Mouse (Mus musculus) CH12.LX (cell line): ENCODE data around the gene Hoxd11. TPM values are rescaled to one million over a fixed set of nuclear protein-coding genes. Genes with fewer than 3 reads are reported as not detected.

Experiments used
- DNase-seq: peaks from one replicate; pipeline ENCODE4 v3.0.0-alpha.2; 2013; ENCODE audit errors: extremely low read depth
- H3K27ac ChIP-seq: 2 replicates; pipeline ENCODE4 v1.5.1; 2012; ENCODE audit warnings: low read depth, mild to moderate bottlenecking, control low read depth, moderate library complexity; ENCODE audit not compliant: insufficient read depth
- H3K27me3 ChIP-seq: replicated peaks from 2 replicates; pipeline ENCODE3; 2012; ENCODE audit warnings: inconsistent platforms
- H3K36me3 ChIP-seq, 2 experiments: replicated peaks in 1 of 2; 2 replicates each; pipeline versions ENCODE3 to v1.6.1; 2012; ENCODE audit warnings: inconsistent platforms in 1 of 2, low read length in 1 of 2, mild to moderate bottlenecking in 1 of 2, mixed read lengths in 1 of 2, moderate library complexity in 1 of 2; ENCODE audit not compliant: control insufficient read depth in 1 of 2, insufficient read depth in 1 of 2
- H3K4me1 ChIP-seq, 2 experiments: 2 replicates each; pipeline ENCODE4 v1.6.1; 2012; ENCODE audit warnings: inconsistent platforms in 1 of 2, moderate library complexity in 1 of 2; ENCODE audit not compliant: insufficient read depth in 2 of 2, control insufficient read depth in 1 of 2
- H3K4me2 ChIP-seq: 2 replicates; pipeline ENCODE4 v1.6.1; 2012; ENCODE audit warnings: low read depth, mild to moderate bottlenecking, control low read depth; ENCODE audit not compliant: poor library complexity, insufficient read depth, severe bottlenecking
- H3K4me3 ChIP-seq, 3 experiments: fragments of 150-350 bp in 1 of 3; sonication (generic) in 1 of 3; replicated peaks in 1 of 3; 2 replicates each; pipeline versions ENCODE3 to v1.5.1; 2011 to 2012; ENCODE audit warnings: low read depth in 2 of 3, low read length in 2 of 3, mild to moderate bottlenecking in 2 of 3, moderate library complexity in 2 of 3, control low read depth in 1 of 3, improper control_type of control experiment in 1 of 3, inconsistent platforms in 1 of 3, mixed read lengths in 1 of 3; ENCODE audit not compliant: poor library complexity in 1 of 3
- H3K79me2 ChIP-seq: replicated peaks from 2 replicates; pipeline ENCODE4 v1.6.1; 2012; ENCODE audit warnings: mild to moderate bottlenecking, moderate library complexity; ENCODE audit not compliant: control insufficient read depth, poor library complexity, insufficient read depth, severe bottlenecking; ENCODE audit errors: extremely low read depth
- H3K9ac ChIP-seq: 2 replicates; pipeline ENCODE4 v1.6.1; 2012; ENCODE audit warnings: low read depth, mild to moderate bottlenecking, control low read depth, moderate library complexity; ENCODE audit not compliant: insufficient read depth
- H3K9me3 ChIP-seq: replicated peaks from 2 replicates; pipeline ENCODE3; 2012; ENCODE audit warnings: low read length, inconsistent platforms, mixed read lengths
- CHD1 ChIP-seq: IDR thresholded peaks from 2 replicates; pipeline ENCODE4 v1.6.1; 2012; ENCODE audit warnings: low read depth, low read length, improper control_type of control experiment, inconsistent platforms
- CHD2 ChIP-seq: IDR thresholded peaks from 2 replicates; pipeline ENCODE4 v1.6.1; 2011; ENCODE audit warnings: low read length, improper control_type of control experiment
- CTCF ChIP-seq, 2 experiments: IDR thresholded peaks in 1 of 2; conservative IDR thresholded peaks in 1 of 2; 2 replicates each; pipeline ENCODE4 v1.5.1; 2011 to 2012; ENCODE audit warnings: low read depth in 2 of 2, low read length in 2 of 2, improper control_type of control experiment in 1 of 2, inconsistent platforms in 1 of 2, mild to moderate bottlenecking in 1 of 2, moderate library complexity in 1 of 2
- E2F4 ChIP-seq: IDR thresholded peaks from 2 replicates; pipeline ENCODE4 v1.6.1; 2011; ENCODE audit warnings: low read depth, low read length, improper control_type of control experiment; ENCODE audit not compliant: insufficient replicate concordance
- JUND ChIP-seq: conservative IDR thresholded peaks from 2 replicates; pipeline ENCODE4 v1.6.1; 2011; ENCODE audit warnings: low read depth, low read length, improper control_type of control experiment
- MAZ ChIP-seq: IDR thresholded peaks from 2 replicates; pipeline ENCODE4 v1.6.1; 2012; ENCODE audit warnings: low read depth, mild to moderate bottlenecking, inconsistent platforms, low read length, improper control_type of control experiment, moderate library complexity
- MXI1 ChIP-seq: IDR thresholded peaks from 2 replicates; pipeline ENCODE4 v1.6.1; 2011; ENCODE audit warnings: mild to moderate bottlenecking, low read depth, low read length, improper control_type of control experiment
- NRF1 ChIP-seq: IDR thresholded peaks from 2 replicates; pipeline ENCODE4 v1.6.1; 2014; ENCODE audit warnings: low read depth, mild to moderate bottlenecking, inconsistent platforms, low read length, improper control_type of control experiment, moderate library complexity
- POLR2A ChIP-seq: IDR thresholded peaks from 2 replicates; pipeline ENCODE4 v1.6.1; 2011; ENCODE audit warnings: low read depth, mild to moderate bottlenecking, improper control_type of control experiment, low read length
- POLR2AphosphoS2 ChIP-seq: IDR thresholded peaks from 2 replicates; pipeline ENCODE4 v1.6.1; 2011; ENCODE audit warnings: low read depth, low read length, improper control_type of control experiment
- RAD21 ChIP-seq: IDR thresholded peaks from 2 replicates; pipeline ENCODE4 v1.6.1; 2011; ENCODE audit warnings: low read depth, mild to moderate bottlenecking, low read length, improper control_type of control experiment, moderate library complexity
- RCOR1 ChIP-seq: conservative IDR thresholded peaks from 2 replicates; pipeline ENCODE4 v1.6.1; 2012; ENCODE audit warnings: low read depth, mild to moderate bottlenecking, inconsistent platforms, low read length, improper control_type of control experiment
- TCF12 ChIP-seq: IDR thresholded peaks from 2 replicates; pipeline ENCODE4 v1.6.1; 2014; ENCODE audit warnings: low read depth, mild to moderate bottlenecking, inconsistent platforms, low read length, improper control_type of control experiment
- ZC3H11A ChIP-seq: IDR thresholded peaks from 2 replicates; pipeline ENCODE4 v1.6.1; 2012; ENCODE audit warnings: low read depth, mild to moderate bottlenecking, inconsistent platforms, low read length, improper control_type of control experiment
- ZKSCAN1 ChIP-seq: IDR thresholded peaks from 2 replicates; pipeline ENCODE4 v1.6.1; 2012; ENCODE audit warnings: low read depth, inconsistent platforms, low read length, improper control_type of control experiment, borderline replicate concordance
- ZMIZ1 ChIP-seq: IDR thresholded peaks from 2 replicates; pipeline ENCODE4 v1.6.1; 2012; ENCODE audit warnings: low read depth, mild to moderate bottlenecking, inconsistent platforms, low read length, improper control_type of control experiment
- dilution Hi-C: fragments of 300-500 bp; cut with MboI; formaldehyde crosslinking; loops from 2 replicates; pipeline ENCODE4 v1.14.3; 2020; ENCODE audit warnings: low sequenced_read_pairs; ENCODE audit not compliant: extremely low pct_unique_long_range_greater_than_20kb, extremely low pct_ligation_motif_present
- in situ Hi-C: fragments of 300-500 bp; cut with MboI; formaldehyde crosslinking; loops from 3 replicates; pipeline ENCODE4 v1.14.3; 2019; ENCODE audit warnings: low sequenced_read_pairs, low pct_ligation_motif_present, low pct_unique_long_range_greater_than_20kb, mixed read lengths
- polyA plus RNA-seq: library from polyadenylated mRNA; unstranded; fragments of >175 nt; gene quantifications from 2 replicates; pipeline ENCODE4 v1.2.1, GENCODE M21; 2012; ENCODE audit warnings: low read depth; ENCODE audit not compliant: insufficient read length
- total RNA-seq, 2 experiments: library from RNA; depleted of rRNA; stranded (reverse); fragments of 300-350 nt in 1 of 2; fragments of >200 nt in 1 of 2; gene quantifications; 2 replicates each; pipeline ENCODE4 v1.2.3; 2012 to 2014

Gene Hoxd11
- total and polyA plus RNA-seq, 3 experiments = not detected

DNA sequence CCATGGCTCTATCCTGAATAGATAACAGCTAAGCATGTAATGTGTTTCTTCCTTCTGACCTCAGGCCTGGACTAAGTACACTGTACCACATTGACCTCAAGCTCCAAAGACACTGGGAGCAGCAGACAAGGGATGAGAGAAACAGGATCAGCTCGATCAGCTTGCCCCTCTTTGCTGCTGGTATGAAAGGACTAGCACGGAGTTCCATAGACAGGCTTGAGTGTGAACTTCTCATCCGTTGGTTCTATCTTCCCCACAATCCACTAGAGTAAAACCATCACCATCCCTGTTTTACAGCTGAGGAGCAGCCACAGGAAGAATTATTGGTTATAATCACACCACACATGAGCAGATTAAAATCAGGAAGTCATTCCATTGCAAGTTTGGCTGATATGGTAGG lies 33.7 kb upstream of the Hoxd11 start:
- no peaks in the 10 kb centered on the region for H3K27me3 ChIP-seq

GRCm38 (mm10) chr2:74647082-74647864 lies 32.1 kb upstream of the Hoxd11 start:
- Histone ChIP-seq H3K27ac (no peak overlapping the region), H3K36me3 (no peaks in the 10 kb centered on the region), H3K4me2 (no peak overlapping the region), H3K9ac (no peak overlapping the region), H3K9me3 (no peaks in the 10 kb centered on the region), H3K4me1 (peaks cover 0 to 6% of the 10 kb centered on the region in 2 experiments; a peak in 2 of 4 replicates), H3K79me2 (no peaks in the 10 kb centered on the region), H3K4me3 (no peak overlapping the region), H3K27me3 (no peaks in the 10 kb centered on the region)
- in situ Hi-C loops (no loop called here), dilution Hi-C loops (no loop called here)
- no peak for DNase-seq
- no peak for TF ChIP-seq MXI1
- TF ChIP-seq POLR2A = no peak
- no peak for TF ChIP-seq MAZ
- TF ChIP-seq ZC3H11A = no peak

More for the DNA sequence above, 33.7 kb upstream of the Hoxd11 start:
- no peak overlapping the region for H3K27ac ChIP-seq
- no peaks in the 10 kb centered on the region for H3K9me3 ChIP-seq
- no peaks in the 10 kb centered on the region for H3K36me3 ChIP-seq
- peaks cover 0 to 9% of the 10 kb centered on the region in 2 experiments; a peak in 2 of 4 replicates for H3K4me1 ChIP-seq
- TF ChIP-seq CHD1 = no peak
- no peak for TF ChIP-seq POLR2AphosphoS2
- no peak for TF ChIP-seq ZC3H11A
- TF ChIP-seq CTCF (conservative IDR thresholded peaks at IDR 0.05 in 1 of 2, IDR thresholded peaks at IDR 0.05 in 1 of 2; ENCODE audit: low read depth in 2 of 2, low read length in 2 of 2) = no peak
- no peak for TF ChIP-seq ZMIZ1
- no peak for TF ChIP-seq RAD21
- no peak for TF ChIP-seq NRF1
- no peak for DNase-seq
- no peak overlapping the region for H3K4me2 ChIP-seq
- no peaks in the 10 kb centered on the region for H3K79me2 ChIP-seq
- dilution Hi-C loops (no loop called here), in situ Hi-C loops (no loop called here)
- H3K9ac ChIP-seq = no peak overlapping the region
- no peak overlapping the region for H3K4me3 ChIP-seq

GRCm38 (mm10) chr2:74652996-74653340 lies 26.4 kb upstream of the Hoxd11 start:
- TF ChIP-seq POLR2A = no peak
- TF ChIP-seq E2F4 = no peak
- no peak for TF ChIP-seq RAD21
- TF ChIP-seq RCOR1 = no peak
- TF ChIP-seq TCF12 = no peak
- TF ChIP-seq ZKSCAN1 = no peak
- no peak for TF ChIP-seq CHD2
- TF ChIP-seq JUND = no peak
- no peaks in the 10 kb centered on the region for H3K4me1 ChIP-seq
- no peak overlapping the region for H3K27ac ChIP-seq
- H3K4me3 ChIP-seq = no peak overlapping the region
- in situ Hi-C loops = loop anchor here (25.0 kb wide), 1 partner anchor 1066 kb away; the partner anchor contains the start of gene Chrna1
- H3K9ac ChIP-seq = no peak overlapping the region
- no peak overlapping the region for H3K4me2 ChIP-seq
- no peaks in the 10 kb centered on the region for H3K27me3 ChIP-seq
- DNase-seq = no peak
- H3K9me3 ChIP-seq = peaks cover 21% of the 10 kb centered on the region
- dilution Hi-C loops = no loop called here
- H3K36me3 ChIP-seq = no peaks in the 10 kb centered on the region
- no peaks in the 10 kb centered on the region for H3K79me2 ChIP-seq
